In genomic region chr6:12827745-12828144, GRCm38 (mm10) we compare ENCODE assay signal across 23 mouse cellular contexts.
"Had no signal": no experiment of that assay in that cellular context is flagged by ENCODE, and none has a peak within 500 bp of the region (broad histone marks: within the 10 kb centered on the region; RNA-seq: fewer than 3 reads in every experiment).

No protein-coding gene starts in this region.

- H3K4me3 ChIP-seq: layer of hippocampus, adult 2 months; limb, embryonic 10.5 days; limb, embryonic 13.5 days; liver, embryonic 12.5 days; liver, embryonic 15.5 days; lung, embryonic 15.5 days; neural tube, embryonic 12.5 days; neural tube, embryonic 15.5 days had no signal

- H3K36me3 ChIP-seq: limb, embryonic 10.5 days; limb, embryonic 13.5 days; liver, embryonic 12.5 days; liver, embryonic 15.5 days; lung, embryonic 15.5 days; neural tube, embryonic 12.5 days; neural tube, embryonic 15.5 days had no signal

- H3K27me3 ChIP-seq: limb, embryonic 13.5 days; liver, embryonic 12.5 days; liver, embryonic 15.5 days; lung, embryonic 15.5 days; neural tube, embryonic 12.5 days; neural tube, embryonic 15.5 days had no signal

- H3K4me1 ChIP-seq: liver, embryonic 12.5 days; liver, embryonic 15.5 days; lung, embryonic 15.5 days; neural tube, embryonic 12.5 days; neural tube, embryonic 15.5 days had no signal

- ATAC-seq: liver, embryonic 12.5 days had no signal

- DNase-seq: kidney, adult 18-20 months; kidney, adult 9 months; kidney, postnatal 14 days; layer of hippocampus, adult 9-11 months; liver; lung, adult 18-20 months; lung, postnatal 14 days; lung, postnatal 4 days; right cerebral cortex, adult 18-20 months; right cerebral cortex, postnatal 14 days; right cerebral cortex, postnatal 4 days; thymus, adult 2 months; thymus, postnatal 14 days; thymus, postnatal 4 days had no signal

- H3K9ac ChIP-seq: limb, embryonic 13.5 days; liver, embryonic 12.5 days; liver, embryonic 15.5 days; lung, embryonic 15.5 days; neural tube, embryonic 12.5 days; neural tube, embryonic 15.5 days had no signal

- H3K27ac ChIP-seq: layer of hippocampus, adult 2 months; limb, embryonic 10.5 days; limb, embryonic 13.5 days; liver, embryonic 12.5 days; liver, embryonic 15.5 days; lung, embryonic 15.5 days; neural tube, embryonic 12.5 days; neural tube, embryonic 15.5 days; stomach, postnatal 0 days had no signal

- H3K4me2 ChIP-seq: limb, embryonic 13.5 days; liver, embryonic 12.5 days; liver, embryonic 15.5 days; lung, embryonic 15.5 days; neural tube, embryonic 12.5 days; neural tube, embryonic 15.5 days had no signal

- H3K9me3 ChIP-seq: limb, embryonic 10.5 days; liver, embryonic 12.5 days; liver, embryonic 15.5 days; lung, embryonic 15.5 days; neural tube, embryonic 12.5 days; neural tube, embryonic 15.5 days had no signal
